Mouse (Mus musculus) lung, adult 2 months (tissue): Measurements from ENCODE around the gene Cacna1s. TPM values are rescaled to one million over a fixed set of nuclear protein-coding genes. Genes with fewer than 3 reads are reported as not detected.
A peak's percentile ranks its signal among the peaks of the same experiment; 100 is the strongest.

Experiments
- DNase-seq: peaks from one replicate; pipeline ENCODE4 v3.0.0; 2022
- H3K4me1 ChIP-seq: fragments of 200-500 bp; 2 replicates; pipeline ENCODE4 v1.6.1; 2011; ENCODE audit warnings: low read length; ENCODE audit not compliant: control insufficient read depth, insufficient read depth
- H3K4me3 ChIP-seq: fragments of 200-500 bp; replicated peaks from 2 replicates; pipeline ENCODE3; 2011; ENCODE audit warnings: low read depth, mild to moderate bottlenecking, control low read depth, low read length; ENCODE audit errors: extremely low read depth
- CTCF ChIP-seq: fragments of 200-500 bp; IDR thresholded peaks from 2 replicates; pipeline ENCODE4 v1.5.1; 2011; ENCODE audit warnings: mild to moderate bottlenecking, low read length, control low read depth; ENCODE audit not compliant: insufficient read depth
- POLR2A ChIP-seq: fragments of 200-500 bp; IDR thresholded peaks from 2 replicates; pipeline ENCODE4 v1.6.1; 2011; ENCODE audit warnings: low read depth, mild to moderate bottlenecking, control low read depth, low read length, borderline replicate concordance; ENCODE audit errors: extremely low read depth
- WGBS: fragments of 180-500 bp; shearing (Covaris S2); methylation state at CpG from one replicate; pipeline ENCODE4 v1.1.7; 2018; 5-methylcytosine and 5-hydroxymethylcytosine counted together
- polyA plus RNA-seq: library from polyadenylated mRNA; depleted of rRNA; stranded (reverse); fragments of >200 nt; gene quantifications from 2 replicates; pipeline ENCODE4 v1.2.3, GENCODE M21; 2012

Gene Cacna1s
- polyA plus RNA-seq, 1 experiment = 7.5 TPM

GRCm38 (mm10) chr1:136018390-136019189, 34.0 kb upstream of the Cacna1s start:
- WGBS = 3% methylated on average over 24 of the region's 24 CpGs
- Histone ChIP-seq H3K4me3 (peak overlapping the region; percentile 90), H3K4me1 (peaks cover 2% of the 10 kb centered on the region; the same call in 1 of the 2 replicates)
- TF ChIP-seq CTCF (no peak), POLR2A (no peak)
- DNase-seq = peak; percentile 46

- Histone ChIP-seq H3K4me1 (no peaks in the 10 kb centered on the region), H3K4me3 (no peak overlapping the region)
- DNase-seq = no peak
- WGBS = 86% methylated on average over 7 of the region's 7 CpGs
- TF ChIP-seq CTCF (no peak), POLR2A (no peak)
These were observed 22.3 kb upstream of the Cacna1s start for GRCm38 (mm10) chr1:136030201-136030600.

GRCm38 (mm10) chr1:136031697-136032096, 20.9 kb upstream of the Cacna1s start:
- TF ChIP-seq POLR2A = no peak
- TF ChIP-seq CTCF = no peak
- no peak for DNase-seq
- no peaks in the 10 kb centered on the region for H3K4me1 ChIP-seq
- 74% methylated on average over 8 of the region's 8 CpGs for WGBS
- no peak overlapping the region for H3K4me3 ChIP-seq

- no peak for DNase-seq
- no peaks in the 10 kb centered on the region for H3K4me1 ChIP-seq
- no peak overlapping the region for H3K4me3 ChIP-seq
- TF ChIP-seq CTCF (no peak), POLR2A (no peak)
- WGBS = 59% methylated on average over 7 of the region's 7 CpGs
These were observed 19.6 kb upstream of the Cacna1s start for GRCm38 (mm10) chr1:136032961-136033360.

GRCm38 (mm10) chr1:136038746-136039538, 13.6 kb upstream of the Cacna1s start:
- DNase-seq = no peak
- TF ChIP-seq POLR2A = no peak
- TF ChIP-seq CTCF = no peak
- 69% methylated on average over 5 of the region's 5 CpGs for WGBS

GRCm38 (mm10) chr1:136040452-136040851, 12.1 kb upstream of the Cacna1s start:
- 26% methylated on average over 11 of the region's 11 CpGs for WGBS
- Histone ChIP-seq H3K4me1 (no peaks in the 10 kb centered on the region), H3K4me3 (no peak overlapping the region)
- DNase-seq = no peak
- no peak for TF ChIP-seq CTCF
- no peak for TF ChIP-seq POLR2A

More at GRCm38 (mm10) chr1:136038746-136039538, 13.6 kb upstream of the Cacna1s start:
- H3K4me1 ChIP-seq = no peaks in the 10 kb centered on the region
- no peak overlapping the region for H3K4me3 ChIP-seq

- TF ChIP-seq POLR2A (no peak), CTCF (no peak)
- DNase-seq = no peak
- H3K4me1 ChIP-seq = no peaks in the 10 kb centered on the region
- 27% methylated on average over 4 of the region's 4 CpGs for WGBS
- H3K4me3 ChIP-seq = no peak overlapping the region
These were observed 11.7 kb upstream of the Cacna1s start for GRCm38 (mm10) chr1:136040874-136041273.

GRCm38 (mm10) chr1:136045774-136046173, 6.8 kb upstream of the Cacna1s start:
- peak; percentile 52 for DNase-seq

GRCm38 (mm10) chr1:136047432-136047831, 5.1 kb upstream of the Cacna1s start:
- 5% methylated on average over 2 of the region's 2 CpGs for WGBS
- H3K4me3 ChIP-seq = no peak overlapping the region

More at GRCm38 (mm10) chr1:136045774-136046173, 6.8 kb upstream of the Cacna1s start:
- H3K4me1 ChIP-seq = no peaks in the 10 kb centered on the region
- 20% methylated on average over 4 of the region's 4 CpGs for WGBS
- no peak for TF ChIP-seq POLR2A
- peak; percentile 91 for TF ChIP-seq CTCF
- H3K4me3 ChIP-seq = no peak overlapping the region

GRCm38 (mm10) chr1:136047894-136048293, 4.7 kb upstream of the Cacna1s start:
- WGBS = 71% methylated on average over 9 of the region's 9 CpGs
- Histone ChIP-seq H3K4me1 (no peaks in the 10 kb centered on the region), H3K4me3 (no peak overlapping the region)
- DNase-seq = no peak
- no peak for TF ChIP-seq CTCF
- TF ChIP-seq POLR2A = no peak

More at GRCm38 (mm10) chr1:136047432-136047831, 5.1 kb upstream of the Cacna1s start:
- TF ChIP-seq CTCF (peak; percentile 29; the same call in 1 of the 2 replicates), POLR2A (no peak)
- H3K4me1 ChIP-seq = no peaks in the 10 kb centered on the region
- DNase-seq = no peak
